Comparison of ENCODE assay signal across 8 mouse cellular contexts in genomic region chr5:21586763-21587162, GRCm38 (mm10). TPM values are rescaled to one million over a fixed set of nuclear protein-coding genes. Genes with fewer than 3 reads are reported as not detected.
DNase-seq lines count a peak whose midpoint lies in the region; ATAC-seq and TF ChIP-seq lines count a peak whose summit lies in the region.

No protein-coding gene starts in this region.

- no peaks in the 10 kb centered on the region for H3K27me3 ChIP-seq in liver, adult 2 months (ENCODE audit: control insufficient read depth, insufficient read depth, low read length)
- no peaks in the 10 kb centered on the region for H3K27me3 ChIP-seq in liver, embryonic 11.5 days (replicated peaks; ENCODE audit: control insufficient read depth, insufficient read depth, low read length)

- 50% methylated on average over 6 of the region's 6 CpGs for WGBS in liver, adult 2 months
- 49% methylated on average over 6 of the region's 6 CpGs for WGBS in liver, embryonic 11.5 days
- 42% methylated on average over 6 of the region's 6 CpGs for WGBS in large intestine, adult 2 months

- no peak overlapping the region for H3K27ac ChIP-seq in liver, adult 2 months (replicated peaks; ENCODE audit: insufficient read depth, low read depth, low read length)
- no peak overlapping the region for H3K27ac ChIP-seq in liver, embryonic 11.5 days (ENCODE audit: low read depth, low read length)
- peak overlapping the region; percentile 73; the same call in 1 of the 2 replicates for H3K27ac ChIP-seq in embryonic fibroblast, embryonic 13.5 days (ENCODE audit: insufficient read depth, low read length)

- H3K4me3 ChIP-seq in liver, adult 2 months (ENCODE audit: insufficient read depth, low read depth, low read length) = no peak overlapping the region
- H3K4me3 ChIP-seq in liver, embryonic 11.5 days (ENCODE audit: low read depth, low read length) = no peak overlapping the region
- no peak overlapping the region for H3K4me3 ChIP-seq in embryonic fibroblast, embryonic 13.5 days (ENCODE audit: insufficient read depth, low read length)

- no peaks in the 10 kb centered on the region for H3K36me3 ChIP-seq in liver, adult 2 months (ENCODE audit: control insufficient read depth, insufficient read depth, low read length)
- no peaks in the 10 kb centered on the region for H3K36me3 ChIP-seq in liver, embryonic 11.5 days (ENCODE audit: control insufficient read depth, insufficient read depth, low read length)

- DNase-seq in cerebellum, adult 18-20 months = peak; percentile 12 to 30
- no peak for DNase-seq in cerebellum, adult 11-12 months
- DNase-seq in liver, adult 2 months (ENCODE audit: extremely low read depth, low read depth, low spot score) = peak; percentile 5
- no peak for DNase-seq in liver, embryonic 11.5 days (ENCODE audit: low spot score)
- DNase-seq in adrenal gland, adult 18-20 months (ENCODE audit: low spot score in 2 of 2) = peak; percentile 40 to 48
- peak; percentile 10 for DNase-seq in large intestine, adult 2 months (ENCODE audit: low read depth, low spot score)
- DNase-seq in retina, postnatal 1 day = peak; percentile 60

- H3K79me2 ChIP-seq in liver, adult 2 months (ENCODE audit: control insufficient read depth, insufficient read depth, low read length) = no peaks in the 10 kb centered on the region

- ATAC-seq in liver, embryonic 11.5 days (replicated peaks; ENCODE audit: low FRiP score) = no peak

- no peaks in the 10 kb centered on the region for H3K4me1 ChIP-seq in liver, adult 2 months (ENCODE audit: control insufficient read depth, insufficient read depth, low read length)
- no peaks in the 10 kb centered on the region for H3K4me1 ChIP-seq in liver, embryonic 11.5 days (replicated peaks; ENCODE audit: control insufficient read depth, insufficient read depth, low read length)
- peaks cover under 1% of the 10 kb centered on the region for H3K4me1 ChIP-seq in embryonic fibroblast, embryonic 13.5 days (ENCODE audit: control insufficient read depth, insufficient read depth, low read length)

- no peak for TF ChIP-seq POLR2A in liver, adult 2 months (IDR thresholded peaks at IDR 0.05; ENCODE audit: extremely low read depth, insufficient read depth, low read length)
- TF ChIP-seq POLR2A in embryonic fibroblast, embryonic 13.5 days (IDR thresholded peaks at IDR 0.05; ENCODE audit: low read depth, low read length) = no peak

- H3K9ac ChIP-seq in liver, adult 2 months (ENCODE audit: low read depth, low read length) = no peak overlapping the region
- no peak overlapping the region for H3K9ac ChIP-seq in liver, embryonic 11.5 days (ENCODE audit: low read depth, low read length)

- H3K9me3 ChIP-seq in liver, embryonic 11.5 days (ENCODE audit: control insufficient read depth, low read length) = no peaks in the 10 kb centered on the region

- H3K4me2 ChIP-seq in liver, embryonic 11.5 days = no peak overlapping the region

- TF ChIP-seq CTCF in liver, adult 2 months (IDR thresholded peaks at IDR 0.05; ENCODE audit: low read depth, low read length) = peak; percentile 79
- peak; percentile 63 for TF ChIP-seq CTCF in embryonic fibroblast, embryonic 13.5 days (IDR thresholded peaks at IDR 0.05; ENCODE audit: borderline replicate concordance, insufficient read depth, low read length)

RNA-seq across cellular contexts. Expression of gene Lrrc17, which starts 43.4 kb away (rescaled TPM):
- 0.13 and 0.37 TPM in 2 replicates for total RNA-seq in liver, adult 2 months (2014; rRNA removed)
- 0.05 and 0.10 TPM in 2 replicates for polyA plus RNA-seq in liver, adult 2 months (2012; rRNA removed)
- polyA plus RNA-seq in liver, embryonic 11.5 days (2014; fragmentation: Nextera tagmentation; extraction: Ambion mirVana) = 3.6 and 5.9 TPM in 2 replicates
- 1 to 10 TPM; 3.0 to 3.4 TPM for total RNA-seq in adrenal gland, adult 18-20 months (2021)
- 187 and 323 TPM in 2 replicates for polyA plus RNA-seq in embryonic fibroblast, embryonic 13.5 days (2011; ENCODE audit: insufficient read length, low read depth, missing spikeins)
- 1.1 and 1.6 TPM in 2 replicates for polyA plus RNA-seq in large intestine, adult 2 months (2012; rRNA removed)

RNA-seq across cellular contexts. Expression of gene Fbxl13, which starts 58.7 kb away (rescaled TPM):
- total RNA-seq in liver, adult 2 months (2014; rRNA removed) = under 0.01 and 0.07 TPM in 2 replicates
- 0.04 TPM in 1 of 2 replicates, not detected in the other for polyA plus RNA-seq in liver, adult 2 months (2012; rRNA removed)
- polyA plus RNA-seq in liver, embryonic 11.5 days (2014; fragmentation: Nextera tagmentation; extraction: Ambion mirVana) = 0.23 and 0.32 TPM in 2 replicates
- total RNA-seq in adrenal gland, adult 18-20 months (2021) = under 1 TPM in 1 of 2 experiments, not detected in 1; 0.20 TPM
- polyA plus RNA-seq in embryonic fibroblast, embryonic 13.5 days (2011; ENCODE audit: insufficient read length, low read depth, missing spikeins) = 0.27 TPM in 1 of 2 replicates, not detected in the other
- 0.12 and 0.25 TPM in 2 replicates for polyA plus RNA-seq in large intestine, adult 2 months (2012; rRNA removed)

RNA-seq across cellular contexts. Expression of gene Armc10, which starts 58.9 kb away (rescaled TPM):
- total RNA-seq in liver, adult 2 months (2014; rRNA removed) = 9.3 and 10.5 TPM in 2 replicates
- polyA plus RNA-seq in liver, adult 2 months (2012; rRNA removed) = 14.6 and 28.3 TPM in 2 replicates
- polyA plus RNA-seq in liver, embryonic 11.5 days (2014; fragmentation: Nextera tagmentation; extraction: Ambion mirVana) = 29.7 and 29.8 TPM in 2 replicates
- 10 to 100 TPM; 11.8 to 17.0 TPM for total RNA-seq in adrenal gland, adult 18-20 months (2021)
- 34.2 and 40.4 TPM in 2 replicates for polyA plus RNA-seq in embryonic fibroblast, embryonic 13.5 days (2011; ENCODE audit: insufficient read length, low read depth, missing spikeins)
- polyA plus RNA-seq in large intestine, adult 2 months (2012; rRNA removed) = 23.3 and 27.9 TPM in 2 replicates

Comparison
In these comparisons a context has a peak if more than half of its experiments do, and no peak if none do; other contexts are left out.
1. DNase-seq: peak in cerebellum, adult 18-20 months (2 of 2), liver, adult 2 months (single experiment), adrenal gland, adult 18-20 months (2 of 2), large intestine, adult 2 months (single experiment) and retina, postnatal 1 day (single experiment); none in cerebellum, adult 11-12 months (single experiment) and liver, embryonic 11.5 days (single experiment).
2. RNA of gene Lrrc17, which starts 43.4 kb away (polyA plus RNA-seq): 187 to 323 TPM in embryonic fibroblast, embryonic 13.5 days; 3.6 to 5.9 TPM in liver, embryonic 11.5 days, 1.1 to 1.6 TPM in large intestine, adult 2 months and 0.05 to 0.10 TPM in liver, adult 2 months; every median in the first group is over 10 times any median in the second.